Mouse (Mus musculus) forebrain, embryonic 14.5 days (tissue): Measurements from ENCODE around the gene Gm10230. TPM values are rescaled to one million over a fixed set of nuclear protein-coding genes. Genes with fewer than 3 reads are reported as not detected.
"Not testable (repeated sequence)": the region's sequence is repeated elsewhere in the genome, so short reads cannot be mapped to it uniquely, and the experiment has no call there.

Source experiments
- ATAC-seq: fragments of 200-750 bp; cut with Nextera tagmentation; 2 replicates; pipeline ENCODE4 v1.8.0; 2017; ENCODE audit warnings: mild to moderate bottlenecking, moderate library complexity
- DNase-seq: peaks from one replicate; pipeline ENCODE4 v3.0.0-alpha.2; 2015; ENCODE audit warnings: low spot score
- H3K27ac ChIP-seq: fragments of 300-500 bp; sonication (generic); 2 replicates; pipeline ENCODE4 v1.5.1; 2014; ENCODE audit warnings: low read depth, mild to moderate bottlenecking, control low read depth, low read length, moderate library complexity
- H3K27me3 ChIP-seq: fragments of 300-500 bp; sonication (generic); replicated peaks from 2 replicates; pipeline ENCODE4 v1.6.1; 2014; ENCODE audit warnings: low read length, control low read depth, mixed read lengths; ENCODE audit not compliant: control insufficient read depth, insufficient read depth
- H3K36me3 ChIP-seq: fragments of 300-500 bp; sonication (generic); 2 replicates; pipeline ENCODE4 v1.6.1; 2014; ENCODE audit warnings: low read length, control low read depth; ENCODE audit not compliant: control insufficient read depth, insufficient read depth
- H3K4me1 ChIP-seq: fragments of 300-500 bp; sonication (generic); 2 replicates; pipeline ENCODE4 v1.6.1; 2014; ENCODE audit warnings: antibody characterized with exemption, low read length, control low read depth; ENCODE audit not compliant: control insufficient read depth, insufficient read depth
- H3K4me2 ChIP-seq: fragments of 300-500 bp; sonication (generic); 2 replicates; pipeline ENCODE4 v1.6.1; 2014; ENCODE audit warnings: mild to moderate bottlenecking, control low read depth, low read length
- H3K4me3 ChIP-seq: fragments of 300-500 bp; sonication (generic); 2 replicates; pipeline ENCODE4 v1.5.1; 2014; ENCODE audit warnings: low read depth, low read length, control low read depth
- H3K9ac ChIP-seq: fragments of 300-500 bp; sonication (generic); 2 replicates; pipeline ENCODE4 v1.6.1; 2014; ENCODE audit warnings: mild to moderate bottlenecking, low read length, control low read depth, moderate library complexity
- H3K9me3 ChIP-seq: fragments of 300-500 bp; sonication (generic); replicated peaks from 2 replicates; pipeline ENCODE4 v1.6.1; 2016; ENCODE audit warnings: low read length, control low read depth, mixed read lengths; ENCODE audit not compliant: control insufficient read depth
- WGBS: fragments of 180-500 bp; shearing (Covaris S2); extraction: QIAGEN DNeasy Blood & Tissue Kit; methylation state at CpG from one replicate; pipeline ENCODE4 v1.1.7; 2014; 5-methylcytosine and 5-hydroxymethylcytosine counted together
- microRNA-seq: library from miRNA; unstranded; fragments of <30 nt; microRNA quantifications from one replicate; pipeline ENCODE4, GENCODE M21; 2016
- polyA plus RNA-seq: library from polyadenylated mRNA; unstranded; fragments of >200 nt; fragmentation: Nextera tagmentation; extraction: Ambion mirVana; gene quantifications from 2 replicates; pipeline ENCODE4 v1.2.1, GENCODE M21; 2014

Gm10230 gene
- not detected in 2 replicates for polyA plus RNA-seq

GRCm38 (mm10) chrX:27494782-27495181, at the start of gene Gm10230:
Gm10230 (minus strand) TSS chrX:27494882.
- H3K9ac ChIP-seq, DNase-seq, ATAC-seq, H3K4me1 ChIP-seq, H3K27me3 ChIP-seq, H3K4me2 ChIP-seq, H3K9me3 ChIP-seq, H3K27ac ChIP-seq, H3K36me3 ChIP-seq, H3K4me3 ChIP-seq: not testable (repeated sequence)
- WGBS, result no CpG with 5 or more reads among the region's 7 CpGs

Small RNA genes lying within 50 kb of the gene (microRNA-seq; reads per million reads assigned to microRNA genes)
- gene Gm44452, result not detected
